Mouse (Mus musculus) erythroid progenitor cell, adult 5-6 weeks (primary cell): Measurements from ENCODE around the gene Gm43518. TPM values are rescaled to one million over a fixed set of nuclear protein-coding genes. Genes with fewer than 3 reads are reported as not detected.

Experiments
- ATAC-seq: replicated peaks from 2 replicates; pipeline ENCODE4 v1.8.0; 2016; ENCODE audit warnings: moderate number of reproducible peaks, mild to moderate bottlenecking, moderate TSS enrichment, inconsistent platforms; ENCODE audit not compliant: poor library complexity, low FRiP score, severe bottlenecking
- total RNA-seq, 2 experiments: library from RNA; stranded (forward) in 1 of 2; stranded (reverse) in 1 of 2; fragments of 150-400 nt in 1 of 2; fragments of 186-747, 209-891 nt in 1 of 2; gene quantifications; 2 replicates each; pipeline versions ENCODE4 v1.2.3 to v1.2.4; 2015 to 2017; ENCODE audit warnings: low replicate concordance in 2 of 2

Gm43518 gene
- total RNA-seq, 2 experiments from 2014 or later, result not detected

DNA sequence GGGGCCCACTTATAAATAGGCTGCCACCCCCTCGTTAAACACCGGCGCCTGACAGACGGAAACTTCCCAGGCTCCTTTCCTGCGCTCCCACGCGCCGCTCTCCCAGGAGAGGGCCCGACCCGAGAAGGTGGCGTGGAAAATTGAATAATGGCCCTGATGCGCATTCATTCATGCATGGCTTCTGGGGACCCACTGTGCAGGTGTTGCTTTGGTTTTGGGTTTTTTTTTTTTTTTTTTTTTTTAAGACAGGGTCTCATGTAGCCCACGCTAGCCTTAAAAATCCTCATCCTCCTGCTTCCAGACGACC, 46.9 kb downstream of the Gm43518 start:
- ATAC-seq, result no peak

DNA sequence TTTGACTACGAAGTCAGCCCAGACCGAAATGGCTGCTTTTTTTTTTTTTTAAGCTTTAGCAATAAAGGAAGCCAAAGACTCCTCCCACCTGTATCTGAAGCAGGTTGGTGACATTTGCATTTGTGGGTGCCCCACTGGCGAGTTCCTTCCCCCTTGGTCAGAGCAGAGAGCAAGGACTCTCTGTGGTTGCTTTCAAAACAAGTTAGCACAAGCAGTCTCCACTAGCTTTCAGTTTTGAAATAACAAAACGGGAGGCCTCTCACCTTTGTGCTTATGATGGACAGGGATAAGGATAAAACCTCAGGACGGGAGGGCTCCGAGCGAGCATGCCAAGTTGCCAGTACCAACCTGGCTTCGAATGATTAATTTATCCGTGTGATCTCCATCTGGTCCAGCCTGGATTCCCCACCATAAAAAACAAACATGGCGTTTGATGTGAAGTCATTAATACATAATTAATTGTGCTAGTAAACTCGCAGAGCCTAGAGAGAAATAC, 47.4 kb downstream of the Gm43518 start:
- no peak for ATAC-seq

DNA sequence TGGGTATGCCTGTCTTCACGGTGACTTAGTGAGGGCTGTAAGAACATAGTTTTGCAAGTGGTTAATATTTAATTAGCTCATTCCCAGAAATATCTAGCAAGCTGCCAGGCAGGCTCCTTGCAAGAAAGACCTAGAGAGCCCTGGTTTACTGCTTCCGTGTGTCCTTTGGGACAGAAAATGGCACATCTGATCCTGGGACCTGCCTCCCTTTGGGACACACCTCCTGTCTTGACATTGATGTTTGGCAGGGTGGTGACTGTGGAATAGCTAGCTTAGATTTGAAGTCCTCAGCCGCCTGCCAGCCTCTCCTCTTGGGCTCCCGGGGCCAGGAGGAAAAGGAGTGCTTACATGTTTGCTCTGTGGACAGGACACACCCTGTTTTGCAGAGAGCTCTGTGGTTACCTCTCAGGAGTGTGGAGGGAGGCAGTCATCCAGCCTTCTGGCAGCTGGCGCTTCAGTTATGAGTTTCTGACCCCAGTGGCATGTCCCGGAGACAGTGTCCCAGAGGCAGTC, 48.5 kb downstream of the Gm43518 start:
- no peak for ATAC-seq

DNA sequence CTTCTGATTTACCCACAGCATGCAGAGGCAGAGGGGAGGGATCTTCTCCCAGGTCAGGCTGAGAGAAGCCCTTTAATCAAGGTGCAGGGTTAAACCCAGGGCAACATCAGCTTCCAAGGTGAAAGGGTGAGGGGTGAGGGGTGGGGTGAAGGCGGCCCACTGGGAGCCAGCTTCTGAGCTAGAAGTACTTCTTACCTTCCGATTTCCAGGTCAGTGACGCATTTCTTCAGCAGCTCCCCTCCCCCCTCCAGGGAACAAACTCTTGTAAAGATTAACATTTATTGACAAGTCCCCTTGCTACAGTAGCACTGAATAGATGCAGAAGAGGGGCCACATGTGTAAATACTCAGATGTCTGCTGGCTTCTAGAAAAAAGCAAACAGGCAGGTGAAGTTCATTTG, 50.0 kb downstream of the Gm43518 start:
- ATAC-seq, result no peak

DNA sequence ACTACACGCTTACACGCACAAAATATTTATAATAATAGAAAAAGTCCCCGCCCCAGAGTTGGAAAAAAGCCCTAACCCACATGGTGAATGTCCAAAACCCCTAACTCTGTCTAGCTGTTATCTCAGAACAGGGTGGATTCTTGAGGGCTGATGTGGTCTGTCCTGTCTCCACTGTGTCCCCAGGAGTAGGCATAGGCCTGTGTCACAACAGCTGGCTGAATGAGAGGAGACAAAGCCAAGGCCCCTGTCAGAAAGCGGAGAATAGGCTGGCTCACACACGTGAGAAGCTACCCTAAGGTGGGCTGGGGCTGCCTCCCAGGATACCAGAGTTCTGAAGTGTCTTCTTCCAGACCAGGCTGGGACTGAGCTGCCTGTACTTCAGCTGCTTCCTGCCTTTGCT, 50.9 kb downstream of the Gm43518 start:
- no peak for ATAC-seq

DNA sequence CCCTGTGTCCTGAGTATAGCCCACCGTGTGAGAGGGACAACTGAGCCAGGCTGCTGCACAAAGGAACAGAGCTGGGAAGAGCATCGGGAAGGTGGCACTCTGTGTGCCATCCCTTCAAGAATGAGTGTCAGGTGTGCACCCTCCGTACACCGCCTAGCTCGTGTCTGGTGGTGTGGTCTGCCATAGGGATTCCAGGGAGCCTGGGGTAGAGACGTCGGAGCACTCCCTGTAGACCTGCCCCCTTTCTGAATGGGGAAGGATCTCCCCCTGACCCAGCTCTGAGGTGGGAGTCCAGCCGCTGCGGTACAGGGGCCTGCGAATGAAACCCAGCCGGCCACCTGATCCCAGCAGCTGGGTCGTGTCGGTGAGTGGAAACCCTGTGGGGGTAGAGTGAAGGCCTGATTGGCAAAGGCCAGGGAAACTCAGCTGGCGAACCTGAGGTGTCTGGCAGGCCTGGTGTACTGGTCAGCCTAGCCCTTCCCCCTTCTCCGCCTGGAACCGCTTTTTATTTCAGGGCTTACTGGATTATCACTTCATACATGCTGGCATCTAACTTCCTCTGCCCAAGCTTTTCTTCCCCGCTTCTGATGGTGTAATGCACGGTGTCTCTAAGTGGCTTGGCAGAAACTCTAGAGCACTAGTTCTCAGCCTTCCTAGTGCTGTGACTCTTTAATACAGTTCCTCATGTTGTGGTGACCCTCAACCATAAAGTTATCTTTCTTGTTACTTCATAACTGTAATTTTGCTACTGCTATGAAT, 52.2 kb downstream of the Gm43518 start:
- 0 out of 2 replicates have a peak, but pooled peaks have one; percentile 13 for ATAC-seq

DNA sequence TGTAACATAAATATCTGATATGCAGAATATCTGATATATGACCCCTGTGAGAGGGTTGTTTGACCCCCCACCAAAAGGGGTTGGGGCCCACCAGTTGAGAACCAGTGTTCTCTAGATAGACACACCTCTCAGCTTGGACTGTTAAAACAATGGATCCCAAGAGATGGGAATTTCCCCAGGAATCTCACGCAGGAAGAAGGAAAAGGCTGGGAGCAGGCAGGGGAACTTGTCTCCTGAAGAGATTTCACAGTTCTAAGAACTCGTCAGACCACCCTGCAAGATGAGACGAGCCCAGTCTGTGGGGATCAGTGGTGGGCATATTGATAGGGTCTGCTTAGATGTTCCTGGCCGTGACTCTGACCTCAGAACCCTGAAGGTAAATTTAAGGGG, 52.8 kb downstream of the Gm43518 start:
- ATAC-seq, result no peak

DNA sequence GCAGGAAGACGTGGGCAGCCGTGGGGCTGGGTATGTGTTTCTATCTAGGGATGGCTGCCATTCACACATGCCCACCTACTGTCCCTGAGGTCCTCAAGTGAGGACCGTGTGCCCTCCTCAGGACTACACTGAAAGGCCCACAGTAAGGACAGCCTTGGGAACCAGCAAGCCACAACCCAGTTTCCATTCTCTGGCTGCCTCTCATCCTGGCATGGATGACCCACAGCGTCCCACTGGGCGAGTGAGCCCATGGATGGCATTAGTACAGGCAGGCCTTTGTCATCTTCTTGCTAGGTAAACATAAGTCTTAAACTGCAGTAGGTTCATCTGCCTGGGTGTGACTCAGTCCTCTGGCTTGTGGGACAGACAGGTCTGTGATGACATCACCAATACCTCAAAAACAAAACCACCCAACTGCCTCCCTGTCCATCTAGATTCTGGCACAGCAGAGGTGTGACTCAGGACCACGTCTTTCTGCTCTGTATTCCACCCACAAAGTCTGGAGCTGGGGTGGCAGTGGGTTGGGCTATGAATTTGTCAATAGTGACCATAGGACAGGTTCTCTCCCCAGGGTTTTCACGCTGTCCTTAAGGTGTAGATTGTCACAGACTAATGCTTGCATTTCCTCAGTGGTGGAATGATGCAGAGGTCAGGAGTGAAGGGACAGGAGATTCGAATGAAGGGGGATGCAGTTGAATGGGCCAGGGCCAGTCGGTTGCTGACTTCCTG, 53.5 kb downstream of the Gm43518 start:
- no peak for ATAC-seq

DNA sequence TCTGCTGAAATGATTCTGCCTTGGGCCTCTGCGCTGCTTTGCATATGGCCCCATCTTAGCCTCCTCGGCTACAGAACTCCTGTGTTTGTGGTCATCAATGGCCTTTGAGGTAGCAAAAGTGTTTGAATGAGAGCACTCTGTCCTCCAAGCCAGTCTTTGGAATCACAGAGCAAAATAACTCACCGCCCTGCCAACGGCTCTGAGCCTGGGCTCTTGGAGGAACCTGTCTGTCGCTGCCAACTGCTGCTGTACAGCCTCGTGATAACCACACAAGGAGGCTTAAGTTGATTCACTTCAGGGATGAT, 54.0 kb downstream of the Gm43518 start:
- no peak for ATAC-seq

DNA sequence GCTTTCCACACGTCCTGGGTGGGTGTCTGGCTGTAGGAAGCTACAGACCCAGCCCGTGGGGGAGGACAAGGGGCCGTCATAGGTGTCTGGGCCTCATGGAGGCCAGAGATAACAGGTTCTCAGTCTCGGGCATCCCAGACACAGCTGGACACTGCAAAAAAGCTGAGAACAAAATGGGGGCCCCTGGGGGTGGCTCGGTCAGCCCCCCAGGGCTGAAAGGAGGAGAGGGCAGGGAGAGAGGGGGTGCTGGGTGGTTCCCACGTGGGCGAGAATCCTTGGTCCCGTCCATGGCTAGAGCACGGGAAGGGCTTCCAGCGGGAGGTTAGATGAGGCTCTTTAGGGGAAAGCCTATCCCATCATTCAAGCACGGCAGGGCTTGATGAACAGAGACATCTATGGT, 55.6 kb downstream of the Gm43518 start:
- no peak for ATAC-seq

DNA sequence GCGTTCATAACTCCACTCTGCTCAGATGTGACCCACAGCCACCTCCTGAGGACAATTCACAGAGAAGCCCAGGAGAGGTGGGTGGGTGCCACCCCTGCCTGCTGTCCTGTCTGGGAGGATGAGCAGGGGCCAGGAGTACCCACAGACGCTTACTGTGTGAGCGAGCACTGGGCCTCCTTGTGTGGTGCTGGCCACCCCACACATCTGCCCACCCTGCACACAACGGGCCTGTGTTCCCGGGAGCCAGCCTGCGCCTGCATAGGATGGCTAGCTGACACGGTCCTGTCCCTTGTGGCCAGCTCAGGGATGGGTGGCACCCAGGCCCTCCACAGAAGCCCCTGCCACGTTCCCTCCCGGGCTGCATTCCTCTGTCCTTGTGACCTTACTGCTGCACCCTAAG, 58.2 kb downstream of the Gm43518 start:
- no peak for ATAC-seq

DNA sequence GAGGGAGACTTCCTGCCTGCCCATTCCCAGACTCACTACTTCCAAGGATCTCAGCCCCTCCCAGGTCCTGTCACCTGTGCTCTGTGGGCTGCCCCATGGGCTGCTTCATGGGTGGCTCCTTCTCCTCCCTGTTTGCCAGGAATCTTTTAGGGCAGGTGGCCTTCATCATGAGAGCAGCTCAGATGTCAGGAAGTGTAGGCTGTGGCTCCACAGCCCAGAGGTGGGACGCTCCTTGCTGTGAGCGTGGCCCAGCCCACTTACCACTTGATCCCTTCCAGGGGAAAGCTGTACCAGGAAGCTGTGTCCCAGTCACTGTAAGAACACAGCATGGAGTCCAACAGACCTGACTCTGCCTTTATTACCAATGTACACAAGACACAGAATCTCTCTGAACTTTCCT, 59.7 kb downstream of the Gm43518 start:
- ATAC-seq, result no peak

DNA sequence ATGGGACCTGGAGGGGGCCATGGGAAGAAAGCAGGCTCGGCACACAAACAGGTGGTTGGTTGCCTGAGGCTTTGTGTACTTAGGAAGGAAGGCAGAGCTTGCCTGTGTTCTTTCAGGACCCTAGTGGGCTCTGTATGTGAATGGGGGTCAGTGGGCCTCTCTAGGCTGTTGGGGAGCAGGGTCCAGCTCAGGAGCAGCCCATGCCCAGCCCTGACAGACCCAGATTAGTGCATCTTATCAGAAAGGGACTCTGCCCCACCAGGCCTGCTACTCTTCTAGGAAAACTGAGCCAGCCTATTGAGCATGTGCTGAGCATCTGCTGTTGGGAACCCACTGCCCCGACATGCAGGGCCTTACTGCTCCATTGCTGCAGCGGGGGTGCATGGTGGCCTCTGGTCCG, 60.3 kb downstream of the Gm43518 start:
- ATAC-seq, result no peak

Other genes starting within 250 kb of the Gm43518 start
- gene Clip1, start 242.8 kb upstream of the Gm43518 start, total RNA-seq (2015; ENCODE audit: low replicate concordance), result 19.5 and 28.1 TPM in 2 replicates
- 15.1 and 21.3 TPM in 2 replicates for gene Clip1, start 242.8 kb upstream of the Gm43518 start, total RNA-seq (2017; ENCODE audit: low replicate concordance)
- 68.8 and 69.6 TPM in 2 replicates for gene Zcchc8, start 206.3 kb upstream of the Gm43518 start, total RNA-seq (2015; ENCODE audit: low replicate concordance)
- gene Zcchc8, start 206.3 kb upstream of the Gm43518 start, total RNA-seq (2017; ENCODE audit: low replicate concordance), result 120 and 155 TPM in 2 replicates
- 112 and 156 TPM in 2 replicates for gene Rsrc2, start 178.0 kb upstream of the Gm43518 start, total RNA-seq (2015; ENCODE audit: low replicate concordance)
- gene Rsrc2, start 178.0 kb upstream of the Gm43518 start, total RNA-seq (2017; ENCODE audit: low replicate concordance), result 185 and 272 TPM in 2 replicates
- gene Kntc1, start 177.7 kb upstream of the Gm43518 start, total RNA-seq (2015; ENCODE audit: low replicate concordance), result 152 and 208 TPM in 2 replicates
- 122 and 174 TPM in 2 replicates for gene Kntc1, start 177.7 kb upstream of the Gm43518 start, total RNA-seq (2017; ENCODE audit: low replicate concordance)
- 6.5 TPM in 1 of 2 replicates, not detected in the other for gene Hcar2, start 61.9 kb upstream of the Gm43518 start, total RNA-seq (2015; ENCODE audit: low replicate concordance)
- gene Hcar2, start 61.9 kb upstream of the Gm43518 start, total RNA-seq (2017; ENCODE audit: low replicate concordance), result 1.3 and 5.7 TPM in 2 replicates
- gene Hcar1, start 47.4 kb upstream of the Gm43518 start, total RNA-seq (2015; ENCODE audit: low replicate concordance), result not detected in 2 replicates
- not detected in 2 replicates for gene Hcar1, start 47.4 kb upstream of the Gm43518 start, total RNA-seq (2017; ENCODE audit: low replicate concordance)
- 10.1 and 18.0 TPM in 2 replicates for gene Denr, start 20.2 kb upstream of the Gm43518 start, total RNA-seq (2015; ENCODE audit: low replicate concordance)
- 6.7 and 15.7 TPM in 2 replicates for gene Denr, start 20.2 kb upstream of the Gm43518 start, total RNA-seq (2017; ENCODE audit: low replicate concordance)
- 2.2 and 15.9 TPM in 2 replicates for gene Ccdc62, start 3.3 kb downstream of the Gm43518 start, total RNA-seq (2015; ENCODE audit: low replicate concordance)
- 0.39 TPM in 1 of 2 replicates, not detected in the other for gene Ccdc62, start 3.3 kb downstream of the Gm43518 start, total RNA-seq (2017; ENCODE audit: low replicate concordance)
- gene Hip1r, start 46.2 kb downstream of the Gm43518 start, total RNA-seq (2015; ENCODE audit: low replicate concordance), result 0.84 and 2.2 TPM in 2 replicates
- gene Hip1r, start 46.2 kb downstream of the Gm43518 start, total RNA-seq (2017; ENCODE audit: low replicate concordance), result 8.2 and 18.2 TPM in 2 replicates
- 15.5 TPM in 2 replicates for gene Vps37b, start 104.9 kb downstream of the Gm43518 start, total RNA-seq (2015; ENCODE audit: low replicate concordance)
- 7.3 and 9.6 TPM in 2 replicates for gene Vps37b, start 104.9 kb downstream of the Gm43518 start, total RNA-seq (2017; ENCODE audit: low replicate concordance)
- 22.3 and 24.7 TPM in 2 replicates for gene Abcb9, start 168.4 kb downstream of the Gm43518 start, total RNA-seq (2015; ENCODE audit: low replicate concordance)
- gene Abcb9, start 168.4 kb downstream of the Gm43518 start, total RNA-seq (2017; ENCODE audit: low replicate concordance), result 23.8 and 25.2 TPM in 2 replicates
- gene Ogfod2, start 184.9 kb downstream of the Gm43518 start, total RNA-seq (2015; ENCODE audit: low replicate concordance), result 2.5 TPM in 1 of 2 replicates, not detected in the other
- 3.5 and 15.1 TPM in 2 replicates for gene Ogfod2, start 184.9 kb downstream of the Gm43518 start, total RNA-seq (2017; ENCODE audit: low replicate concordance)
- 22.6 and 57.3 TPM in 2 replicates for gene Arl6ip4, start 188.7 kb downstream of the Gm43518 start, total RNA-seq (2015; ENCODE audit: low replicate concordance)
- 21.8 and 56.7 TPM in 2 replicates for gene Arl6ip4, start 188.7 kb downstream of the Gm43518 start, total RNA-seq (2017; ENCODE audit: low replicate concordance)